Mouse (Mus musculus): Measurements from ENCODE around the gene Il2rg.
A peak's percentile ranks its signal among the peaks of the same experiment; 100 is the strongest.

Il2rg gene

DNA sequence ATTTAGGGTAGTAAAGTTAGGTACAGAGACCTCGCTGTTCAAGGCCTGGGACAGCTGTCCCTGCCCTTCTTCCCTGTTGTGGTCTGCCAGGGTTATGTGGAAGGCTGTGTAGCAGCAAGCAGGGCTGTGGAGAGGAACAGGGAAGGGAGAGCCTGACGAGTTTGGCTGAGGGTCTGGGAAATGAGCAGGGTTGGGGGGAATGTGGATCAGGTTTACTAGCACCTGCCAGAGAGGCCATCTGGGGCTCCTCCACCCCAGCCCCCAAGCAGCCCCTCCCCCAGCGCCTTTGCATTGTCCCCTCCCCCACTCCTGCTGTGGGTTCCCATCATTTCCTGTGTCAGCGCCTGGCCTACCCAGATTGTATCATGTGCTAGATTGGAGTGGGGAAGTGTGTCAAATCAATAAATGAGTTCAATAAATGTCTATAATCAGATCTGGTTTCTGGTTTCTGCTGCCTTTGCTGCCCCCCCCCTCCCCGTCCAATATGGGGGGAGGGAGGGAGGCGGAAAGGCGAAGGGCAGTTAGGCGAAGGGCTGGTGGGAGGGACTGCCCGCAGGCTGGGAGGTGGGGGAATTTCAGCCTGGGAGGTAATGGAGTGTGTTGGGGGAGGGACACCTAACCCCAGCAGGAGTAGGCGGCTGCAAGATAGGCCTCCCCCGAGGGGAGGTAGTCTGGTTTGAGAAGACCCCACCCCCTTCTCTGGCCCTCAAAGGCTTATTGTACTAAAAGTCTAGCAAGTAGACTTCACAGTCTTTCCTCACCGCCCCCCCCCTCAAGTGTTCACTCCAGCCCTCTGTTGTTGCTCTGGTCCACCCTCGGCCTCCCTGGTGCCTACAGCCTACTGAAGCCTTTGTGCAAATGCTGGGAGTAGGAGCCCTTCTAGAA lies 7.4 kb downstream of the Il2rg start:
- DNase-seq (ENCODE audit: low spot score) = no peak

DNA sequence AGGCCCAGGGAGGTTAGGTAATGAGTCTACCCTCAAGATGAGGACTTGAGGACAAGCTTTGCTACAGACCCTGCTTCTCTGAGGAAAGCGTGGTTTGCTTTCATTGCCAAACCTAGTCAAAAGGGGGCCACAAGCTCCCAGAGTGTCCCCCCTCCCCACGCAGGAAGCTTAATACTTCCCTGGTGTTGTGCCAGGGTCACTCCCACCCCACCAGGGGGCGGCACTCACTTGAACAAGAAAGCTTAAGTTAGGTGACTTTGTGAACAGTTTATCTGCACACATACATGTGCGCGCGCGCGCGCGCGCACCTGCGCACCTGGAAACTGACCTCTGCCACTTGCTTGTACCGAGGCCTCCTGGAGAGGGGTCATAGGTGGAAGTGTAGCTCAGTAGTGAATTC lies 11.5 kb downstream of the Il2rg start:
- DNase-seq (ENCODE audit: low spot score) = no peak

DNA sequence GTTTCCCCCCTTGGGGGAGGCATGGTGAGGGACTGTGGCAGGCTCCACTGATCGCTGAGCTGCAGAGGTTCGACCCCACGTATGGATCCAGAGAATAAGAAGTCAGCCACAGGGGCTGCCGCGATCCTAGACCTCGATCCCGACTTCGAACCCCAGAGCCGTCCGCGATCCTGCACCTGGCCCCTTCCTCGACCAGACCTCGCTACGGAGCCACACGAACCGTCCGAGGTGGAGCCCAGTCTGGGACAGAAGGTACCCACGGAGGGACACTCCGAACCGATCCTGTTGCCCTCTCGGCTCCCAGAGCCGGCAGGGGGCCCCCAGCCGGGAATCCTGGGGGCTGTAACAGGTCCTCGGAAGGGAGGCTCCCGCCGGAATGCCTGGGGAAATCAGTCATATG lies 13.3 kb downstream of the Il2rg start:
- no peak for DNase-seq (ENCODE audit: low spot score)

DNA sequence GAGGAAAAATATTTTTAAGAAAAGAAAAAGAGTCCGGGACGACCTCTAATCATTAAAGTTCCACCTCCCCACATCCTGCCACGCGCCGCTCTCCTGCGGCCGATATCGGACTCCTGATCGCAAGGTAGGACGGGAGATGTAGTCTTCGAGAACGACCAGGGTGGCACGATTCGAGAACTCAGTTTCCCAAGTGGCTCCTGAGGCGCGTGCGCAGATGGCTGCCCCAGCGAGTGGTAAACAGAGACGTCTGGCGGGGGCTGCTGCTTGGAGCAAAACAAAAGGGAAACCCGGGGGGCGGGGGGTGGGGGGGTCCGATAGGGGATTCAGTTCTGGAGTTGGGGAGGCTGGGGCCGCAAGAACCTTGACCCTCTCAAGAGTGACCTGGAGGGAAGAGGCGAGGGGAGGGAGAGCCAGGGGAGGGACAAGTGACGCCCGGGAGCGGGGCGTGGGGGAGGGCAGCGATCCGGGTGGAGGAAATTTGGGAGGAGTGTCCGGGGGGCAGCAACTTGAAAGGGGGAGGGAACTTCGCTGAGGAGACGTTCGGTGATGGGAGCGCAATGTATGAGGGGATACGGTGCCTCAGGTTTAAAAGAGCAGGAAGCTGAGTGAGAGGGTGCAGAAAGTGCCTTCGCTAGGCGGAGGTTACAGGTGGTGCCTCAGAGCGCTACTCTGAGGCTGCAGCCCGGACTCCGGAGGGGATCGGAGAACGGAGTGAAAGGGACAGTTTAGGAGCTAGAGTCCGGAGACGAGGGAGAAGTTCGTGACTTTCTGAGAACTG lies 13.9 kb downstream of the Il2rg start, which contains the start of gene Foxo4:
Gene Foxo4 (plus strand): TSS at position 577 of the 778 bp plus-strand sequence.
- peak; percentile 66 for DNase-seq (ENCODE audit: low spot score)

DNA sequence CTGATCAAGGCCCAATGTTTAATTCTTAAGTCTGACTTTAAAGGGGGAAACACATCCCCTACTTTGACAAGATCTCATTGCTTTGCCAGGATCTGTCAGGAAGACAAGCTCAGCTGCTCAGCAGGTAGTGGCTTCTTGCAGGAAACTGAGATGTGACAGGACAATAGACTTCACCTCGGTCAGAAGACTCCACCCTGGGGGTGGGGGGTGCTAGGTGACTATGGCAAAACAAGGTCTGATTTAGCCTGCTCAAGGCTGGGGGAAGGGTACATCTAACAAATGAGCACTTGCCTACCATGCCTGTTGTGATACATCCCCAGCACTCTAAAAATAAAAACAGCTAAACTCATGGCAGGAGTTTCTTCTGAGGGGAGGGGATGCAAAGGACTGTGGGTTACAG lies 23.0 kb downstream of the Il2rg start:
- no peak for DNase-seq (ENCODE audit: low spot score)

DNA sequence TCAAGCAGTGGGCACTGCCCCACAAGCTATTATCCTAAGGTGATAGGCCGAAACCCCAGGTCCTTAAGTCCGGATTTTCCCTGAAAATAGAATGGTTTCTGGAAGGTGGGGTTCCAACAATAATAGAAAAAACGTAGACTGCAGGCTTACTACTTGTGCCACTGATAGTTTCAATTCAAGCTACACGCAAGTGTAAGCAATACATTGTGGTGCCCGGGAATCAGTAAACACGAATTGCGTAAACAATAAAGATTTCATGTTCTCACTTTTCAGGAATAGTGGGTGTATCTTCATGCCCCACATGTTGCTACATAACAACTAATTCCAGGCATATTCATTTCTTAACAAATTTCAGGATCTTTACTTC lies 45.3 kb downstream of the Il2rg start:
- DNase-seq (ENCODE audit: low spot score) = no peak

DNA sequence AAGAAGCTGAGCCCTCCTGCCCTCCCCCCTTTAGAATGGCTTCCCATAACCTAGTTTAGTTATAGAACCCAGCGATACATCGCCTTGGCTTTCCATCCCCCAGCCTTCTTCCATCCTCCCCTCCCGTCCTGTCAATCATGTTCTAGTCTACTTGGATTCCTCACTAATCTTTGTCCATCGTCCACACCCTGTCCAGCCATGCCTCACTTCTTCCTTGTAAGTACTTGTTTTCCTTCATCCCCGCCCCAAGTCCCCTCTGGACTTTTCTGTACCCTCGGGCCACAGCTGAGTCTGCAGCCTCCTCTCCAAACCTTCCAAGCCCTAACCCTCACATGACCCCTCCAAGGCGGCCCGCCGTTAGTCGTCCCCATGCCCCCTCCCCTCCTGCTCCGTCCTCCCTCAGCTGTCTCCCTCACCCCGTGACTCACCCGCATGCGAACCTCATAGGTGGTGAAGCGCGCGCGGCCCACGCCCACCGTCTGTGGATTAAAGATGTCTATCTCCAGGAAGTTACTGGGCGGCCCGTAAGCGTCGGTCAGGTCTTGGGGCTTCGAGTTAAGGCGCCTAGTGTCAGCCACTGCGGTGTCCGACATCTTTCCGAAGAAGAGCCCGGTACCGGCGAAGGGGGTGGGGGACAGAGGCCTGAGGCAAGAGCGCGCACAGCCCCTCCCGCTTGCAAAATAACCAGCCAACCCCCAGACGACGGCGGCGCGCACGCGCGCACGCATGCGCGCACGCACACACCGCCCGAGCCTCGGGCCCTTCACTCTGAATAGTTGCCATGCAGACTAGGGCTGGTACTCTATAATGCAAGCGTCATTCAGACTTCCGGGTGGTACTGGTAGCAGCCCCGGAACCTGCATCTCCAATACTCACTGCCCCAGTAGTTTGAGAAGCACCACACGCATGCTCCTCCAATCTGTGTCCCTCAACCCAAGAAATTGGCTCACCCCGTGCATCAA lies 45.9 kb downstream of the Il2rg start, which contains the start of gene Snx12:
Gene Snx12 (minus strand): TSS at position 730 of the 962 bp plus-strand sequence.
- peak; percentile 91 for DNase-seq (ENCODE audit: low spot score)

Measured in left cerebral cortex, adult 11 months (tissue).